ENCODE assay signal across 23 mouse cellular contexts in the genomic region with DNA sequence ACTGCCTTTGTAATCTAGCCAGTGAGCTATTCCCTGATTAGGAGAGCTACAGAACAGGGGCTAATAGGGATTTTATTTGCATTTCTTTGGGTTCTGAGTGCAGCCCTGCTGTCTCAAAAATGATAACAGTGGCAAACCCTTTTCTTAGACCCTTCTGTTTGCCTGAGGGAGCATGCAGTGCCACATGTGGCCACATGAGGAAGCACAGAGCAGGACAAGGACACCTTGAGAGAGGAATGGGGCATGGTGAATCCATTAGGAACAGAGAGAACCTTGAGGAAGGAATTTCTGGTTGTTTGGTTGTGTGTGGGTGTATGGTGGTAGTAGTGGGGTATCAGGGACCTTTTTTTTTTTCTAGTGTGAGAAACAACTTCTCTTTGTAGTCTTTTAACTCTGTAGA. TPM values are rescaled to one million over a fixed set of nuclear protein-coding genes. Genes with fewer than 3 reads are reported as not detected.
A peak's percentile ranks its signal among the peaks of the same experiment; 100 is the strongest.
DNase-seq lines count a peak whose midpoint lies in the region; ATAC-seq and TF ChIP-seq lines count a peak whose summit lies in the region.
"Had no signal": no experiment of that assay in that cellular context is flagged by ENCODE, and none has a peak within 500 bp of the region (broad histone marks: within the 10 kb centered on the region; RNA-seq: fewer than 3 reads in every experiment).

No protein-coding gene starts in this region.

- H3K79me2 ChIP-seq in CH12.LX (replicated peaks; ENCODE audit: control insufficient read depth, extremely low read depth, insufficient read depth, poor library complexity, severe bottlenecking) = no peaks in the 10 kb centered on the region

- in situ Hi-C loops in CH12.LX (cut with MboI; ENCODE audit: low pct_ligation_motif_present, low pct_unique_long_range_greater_than_20kb, low sequenced_read_pairs) (no loop called here), Patski (cut with MboI; ENCODE audit: low pct_unique_long_range_greater_than_20kb) (loop anchor here (25.0 kb wide), 1 partner anchor 892 kb away; a partner anchor contains a TSS)

- H3K27me3 ChIP-seq in CH12.LX (replicated peaks) (peaks cover 3% of the 10 kb centered on the region), Patski (no peaks in the 10 kb centered on the region)
- H3K27me3 ChIP-seq: forebrain, embryonic 12.5 days; hindbrain, embryonic 15.5 days; lung, embryonic 15.5 days had no signal

- H3K9ac ChIP-seq in CH12.LX (ENCODE audit: insufficient read depth, low read depth) = no peak overlapping the region
- H3K9ac ChIP-seq: forebrain, embryonic 12.5 days; hindbrain, embryonic 15.5 days; lung, embryonic 15.5 days had no signal

- TF ChIP-seq RAD21 in CH12.LX (IDR thresholded peaks at IDR 0.05; ENCODE audit: low read depth, low read length) = no peak; the same call in 1 of the 2 replicates

- H3K9me3 ChIP-seq in CH12.LX (replicated peaks; ENCODE audit: low read length) = peaks cover 35% of the 10 kb centered on the region
- H3K9me3 ChIP-seq: lung, embryonic 15.5 days had no signal

- no peak for TF ChIP-seq POLR2A in CH12.LX (IDR thresholded peaks at IDR 0.05; ENCODE audit: low read depth, low read length)

- H3K4me2 ChIP-seq in CH12.LX (ENCODE audit: insufficient read depth, low read depth, poor library complexity, severe bottlenecking) = no peak overlapping the region
- H3K4me2 ChIP-seq: forebrain, embryonic 12.5 days; hindbrain, embryonic 15.5 days; lung, embryonic 15.5 days; midbrain, embryonic 11.5 days had no signal

- no peak for TF ChIP-seq EP300 in CH12.LX (IDR thresholded peaks at IDR 0.05; ENCODE audit: low read length)

- CTCF ChIA-PET in Patski (lab: Charles Lee) = interaction anchor here (1.2 kb wide), 1 partner anchor 9 kb away, joined by 3 read pairs; no protein-coding TSS in a partner anchor

- DNase-seq in kidney, postnatal 4 days = peak; percentile 13 to 22
- DNase-seq in kidney, adult 11 months = no peak
- DNase-seq in CH12.LX (ENCODE audit: extremely low read depth) (peak; percentile 16), Patski (ENCODE audit: low read depth, low spot score) (no peak)
- no peak for DNase-seq in natural killer cell, adult 2 months (ENCODE audit: low spot score in 2 of 2)
- DNase-seq in left cerebral cortex, adult 9 months (ENCODE audit: low spot score in 2 of 2) = no peak
- DNase-seq: heart, adult 18-20 months; heart, postnatal 10 days; kidney, adult 2 months; layer of hippocampus, postnatal 36 days; right cerebral cortex, adult 18-20 months had no signal

- TF ChIP-seq CTCF in CH12.LX (conservative IDR thresholded peaks at IDR 0.05 in 1 of 2, IDR thresholded peaks at IDR 0.05 in 1 of 2; ENCODE audit: low read depth in 2 of 2, low read length in 2 of 2) = peak; percentile 25 to 35; a peak in 1 of 4 replicates
- peak; percentile 53 for TF ChIP-seq CTCF in Patski (IDR thresholded peaks at IDR 0.05)

- no peaks in the 10 kb centered on the region for H3K36me3 ChIP-seq in CH12.LX (replicated peaks in 1 of 2; ENCODE audit: control insufficient read depth in 1 of 2, insufficient read depth in 1 of 2, low read length in 1 of 2)
- H3K36me3 ChIP-seq: forebrain, embryonic 12.5 days; hindbrain, embryonic 15.5 days; lung, embryonic 15.5 days had no signal

- dilution Hi-C loops in CH12.LX (cut with MboI; ENCODE audit: extremely low pct_ligation_motif_present, extremely low pct_unique_long_range_greater_than_20kb, low sequenced_read_pairs) = no loop called here

- H3K27ac ChIP-seq in CH12.LX (ENCODE audit: insufficient read depth, low read depth) = no peak overlapping the region
- H3K27ac ChIP-seq: forebrain, embryonic 12.5 days; hindbrain, embryonic 15.5 days; lung, embryonic 15.5 days had no signal

- H3K4me3 ChIP-seq in CH12.LX (replicated peaks in 1 of 3; ENCODE audit: low read depth in 2 of 3, low read length in 2 of 3, poor library complexity in 1 of 3) = no peak overlapping the region
- H3K4me3 ChIP-seq: forebrain, embryonic 12.5 days; hindbrain, embryonic 15.5 days; lung, embryonic 15.5 days had no signal

- no peaks in the 10 kb centered on the region for H3K4me1 ChIP-seq in CH12.LX (ENCODE audit: control insufficient read depth in 1 of 2, insufficient read depth in 2 of 2)
- H3K4me1 ChIP-seq: forebrain, embryonic 12.5 days; hindbrain, embryonic 15.5 days; lung, embryonic 15.5 days had no signal

- POLR2A ChIA-PET in Patski (lab: Charles Lee) = no interaction called here

- no peak for ATAC-seq in Patski
- ATAC-seq in megakaryocyte, adult 5-6 weeks (ENCODE audit: poor library complexity, severe bottlenecking) = peak; percentile 54; the same call in 1 of the 2 replicates

TF ChIP-seq in CH12.LX, 34 proteins besides CTCF, POLR2A, EP300 and RAD21:
- TF ChIP-seq IRF4 (IDR thresholded peaks at IDR 0.05; ENCODE audit: low read depth, low read length) = no peak
- TF ChIP-seq MYC (IDR thresholded peaks at IDR 0.05; ENCODE audit: low read depth, low read length) = no peak
- no peak for TF ChIP-seq ZMIZ1 (IDR thresholded peaks at IDR 0.05; ENCODE audit: low read depth, low read length)
- TF ChIP-seq MXI1 (IDR thresholded peaks at IDR 0.05; ENCODE audit: low read depth, low read length) = no peak
- TF ChIP-seq SIN3A (IDR thresholded peaks at IDR 0.05; ENCODE audit: low read length) = no peak
- TF ChIP-seq NRF1 (IDR thresholded peaks at IDR 0.05; ENCODE audit: low read depth, low read length) = no peak
- TF ChIP-seq MEF2A (IDR thresholded peaks at IDR 0.05; ENCODE audit: borderline replicate concordance, low read depth, low read length) = no peak
- no peak for TF ChIP-seq USF1 (IDR thresholded peaks at IDR 0.05; ENCODE audit: low read depth, low read length)
- TF ChIP-seq USF2 (conservative IDR thresholded peaks at IDR 0.05; ENCODE audit: low read depth, low read length) = no peak
- TF ChIP-seq MAX (IDR thresholded peaks at IDR 0.05; ENCODE audit: low read length) = no peak
- TF ChIP-seq TBP (conservative IDR thresholded peaks at IDR 0.05; ENCODE audit: low read depth, low read length) = no peak
- no peak for TF ChIP-seq ZC3H11A (IDR thresholded peaks at IDR 0.05; ENCODE audit: low read depth, low read length)
- TF ChIP-seq ELF1 (IDR thresholded peaks at IDR 0.05; ENCODE audit: low read depth, low read length) = no peak
- no peak for TF ChIP-seq JUN (IDR thresholded peaks at IDR 0.05; ENCODE audit: insufficient read depth, low read depth, low read length)
- no peak for TF ChIP-seq UBTF (IDR thresholded peaks at IDR 0.05; ENCODE audit: low read depth, low read length)
- TF ChIP-seq ZKSCAN1 (IDR thresholded peaks at IDR 0.05; ENCODE audit: borderline replicate concordance, low read depth, low read length) = no peak
- TF ChIP-seq MAZ (IDR thresholded peaks at IDR 0.05; ENCODE audit: low read depth, low read length) = no peak
- no peak for TF ChIP-seq HCFC1 (IDR thresholded peaks at IDR 0.05; ENCODE audit: low read depth, low read length)

RNA-seq across cellular contexts. Expression of a gene that starts 12.4 kb away (rescaled TPM):
- total RNA-seq in CH12.LX (2012; rRNA removed) = 0.13 and 0.17 TPM in 2 replicates
- 0.16 and 0.55 TPM in 2 replicates for total RNA-seq in CH12.LX (2014; rRNA removed)
- 0.23 and 0.46 TPM in 2 replicates for polyA plus RNA-seq in CH12.LX (2012; ENCODE audit: insufficient read length, low read depth)
- 0.04 TPM for polyA plus RNA-seq in Patski (2021)
- not detected in 2 replicates for total RNA-seq in megakaryocyte, adult 5-6 weeks (2015)
- not detected in 2 replicates for total RNA-seq in megakaryocyte, adult 5-6 weeks (2017)
- total RNA-seq: heart, adult 18-20 months; heart, postnatal 10 days; layer of hippocampus, postnatal 36 days had no signal
- polyA plus RNA-seq: forebrain, embryonic 12.5 days; hindbrain, embryonic 15.5 days; midbrain, embryonic 11.5 days; spleen, adult 2 months; stomach, embryonic 16.5 days had no signal

RNA-seq across cellular contexts. Expression of a gene that starts 17.9 kb away (rescaled TPM):
- total RNA-seq in CH12.LX (2012; rRNA removed) = not detected in 2 replicates
- total RNA-seq in CH12.LX (2014; rRNA removed) = not detected in 2 replicates
- polyA plus RNA-seq in CH12.LX (2012; ENCODE audit: insufficient read length, low read depth) = not detected in 2 replicates
- not detected for polyA plus RNA-seq in Patski (2021)
- not detected in 2 replicates for total RNA-seq in megakaryocyte, adult 5-6 weeks (2015)
- not detected in 2 replicates for total RNA-seq in megakaryocyte, adult 5-6 weeks (2017)
- total RNA-seq: adrenal gland, postnatal 4 days; heart, adult 18-20 months; heart, postnatal 10 days; layer of hippocampus, postnatal 36 days had no signal
- polyA plus RNA-seq: embryonic facial prominence, embryonic 14.5 days; forebrain, embryonic 12.5 days; hindbrain, embryonic 15.5 days; kidney, adult 2 months; large intestine, adult 2 months; limb, embryonic 11.5 days; lung, embryonic 15.5 days; midbrain, embryonic 11.5 days; spleen, adult 2 months; stomach, embryonic 16.5 days; urinary bladder, adult 2 months had no signal

RNA-seq across cellular contexts. Expression of a gene that starts 32.5 kb away (rescaled TPM):
- total RNA-seq in CH12.LX (2012; rRNA removed) = not detected in 2 replicates
- not detected in 2 replicates for total RNA-seq in CH12.LX (2014; rRNA removed)
- polyA plus RNA-seq in CH12.LX (2012; ENCODE audit: insufficient read length, low read depth) = not detected in 2 replicates
- not detected for polyA plus RNA-seq in Patski (2021)
- not detected in 2 replicates for total RNA-seq in megakaryocyte, adult 5-6 weeks (2015)
- not detected in 2 replicates for total RNA-seq in megakaryocyte, adult 5-6 weeks (2017)
- total RNA-seq: adrenal gland, postnatal 4 days; heart, adult 18-20 months; heart, postnatal 10 days; layer of hippocampus, postnatal 36 days had no signal
- polyA plus RNA-seq: embryonic facial prominence, embryonic 14.5 days; forebrain, embryonic 12.5 days; hindbrain, embryonic 15.5 days; kidney, adult 2 months; large intestine, adult 2 months; limb, embryonic 11.5 days; lung, embryonic 15.5 days; midbrain, embryonic 11.5 days; spleen, adult 2 months; stomach, embryonic 16.5 days; urinary bladder, adult 2 months had no signal

RNA-seq across cellular contexts. Expression of a gene that starts 42.9 kb away (rescaled TPM):
- not detected in 2 replicates for total RNA-seq in CH12.LX (2012; rRNA removed)
- total RNA-seq in CH12.LX (2014; rRNA removed) = not detected in 2 replicates
- not detected in 2 replicates for polyA plus RNA-seq in CH12.LX (2012; ENCODE audit: insufficient read length, low read depth)
- polyA plus RNA-seq in Patski (2021) = not detected
- total RNA-seq in megakaryocyte, adult 5-6 weeks (2015) = not detected in 2 replicates
- total RNA-seq in megakaryocyte, adult 5-6 weeks (2017) = not detected in 2 replicates
- total RNA-seq: adrenal gland, postnatal 4 days; heart, adult 18-20 months; heart, postnatal 10 days; layer of hippocampus, postnatal 36 days had no signal
- polyA plus RNA-seq: forebrain, embryonic 12.5 days; hindbrain, embryonic 15.5 days; kidney, adult 2 months; large intestine, adult 2 months; limb, embryonic 11.5 days; lung, embryonic 15.5 days; midbrain, embryonic 11.5 days; spleen, adult 2 months; stomach, embryonic 16.5 days; urinary bladder, adult 2 months had no signal

RNA-seq across cellular contexts. Expression of a gene that starts 42.9 kb away (rescaled TPM):
- total RNA-seq in CH12.LX (2012; rRNA removed) = not detected in 2 replicates
- not detected in 2 replicates for total RNA-seq in CH12.LX (2014; rRNA removed)
- polyA plus RNA-seq in CH12.LX (2012; ENCODE audit: insufficient read length, low read depth) = not detected in 2 replicates
- not detected for polyA plus RNA-seq in Patski (2021)
- total RNA-seq in megakaryocyte, adult 5-6 weeks (2015) = not detected in 2 replicates
- not detected in 2 replicates for total RNA-seq in megakaryocyte, adult 5-6 weeks (2017)
- total RNA-seq: adrenal gland, postnatal 4 days; heart, adult 18-20 months; heart, postnatal 10 days; layer of hippocampus, postnatal 36 days had no signal
- polyA plus RNA-seq: embryonic facial prominence, embryonic 14.5 days; forebrain, embryonic 12.5 days; hindbrain, embryonic 15.5 days; kidney, adult 2 months; large intestine, adult 2 months; limb, embryonic 11.5 days; lung, embryonic 15.5 days; midbrain, embryonic 11.5 days; spleen, adult 2 months; stomach, embryonic 16.5 days; urinary bladder, adult 2 months had no signal

Comparison
In these comparisons a context has a peak if more than half of its experiments do, and no peak if none do; other contexts are left out.
1. DNase-seq: peak in kidney, postnatal 4 days (2 of 2) and CH12.LX (single experiment); none in kidney, adult 11 months (single experiment), Patski (single experiment), natural killer cell, adult 2 months (0 of 2) and left cerebral cortex, adult 9 months (0 of 2).